Mouse (Mus musculus): ENCODE results near the gene C1s2.

DNA sequence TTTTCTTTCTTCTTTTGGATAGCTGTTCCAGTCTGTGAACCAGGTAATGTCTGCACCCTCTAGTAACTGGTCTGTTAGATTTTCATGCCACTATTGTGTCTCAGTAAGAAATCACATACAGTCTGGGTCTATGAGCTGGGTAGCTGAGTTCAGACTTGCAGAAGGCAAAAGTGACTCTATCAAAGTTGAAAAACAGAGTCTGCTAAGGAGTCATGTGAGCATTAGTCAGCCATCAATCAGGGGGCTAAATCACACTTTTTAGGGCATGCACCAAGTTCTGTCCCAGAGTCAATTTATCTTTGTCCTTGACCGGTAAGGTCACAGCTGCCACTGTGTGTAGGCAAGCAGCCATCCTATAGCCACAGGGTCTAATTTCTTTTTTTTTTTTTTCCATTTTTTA is 53.7 kb downstream of the C1s2 start:
- TF ChIP-seq CTCF (IDR thresholded peaks at IDR 0.05; ENCODE audit: control insufficient read depth, insufficient read depth, insufficient replicate concordance, low read depth, low read length) = no peak
- TF ChIP-seq POLR2A (IDR thresholded peaks at IDR 0.05; ENCODE audit: control insufficient read depth, low read depth, low read length) = no peak
